Mouse (Mus musculus) thymus, adult 2 months (tissue): ENCODE results near the gene Ttc17. TPM values are rescaled to one million over a fixed set of nuclear protein-coding genes. Genes with fewer than 3 reads are reported as not detected.

Experiments used
- DNase-seq: peaks from one replicate; pipeline ENCODE4 v3.0.0; 2021
- H3K27ac ChIP-seq: fragments of 200-500 bp; 2 replicates; pipeline ENCODE4 v1.5.1; 2012; ENCODE audit warnings: low read length, control low read depth; ENCODE audit not compliant: control insufficient read depth, insufficient read depth
- H3K27me3 ChIP-seq: fragments of 200-500 bp; 2 replicates; pipeline ENCODE4 v1.6.1; 2012; ENCODE audit warnings: mild to moderate bottlenecking, low read length, moderate library complexity, mixed read lengths; ENCODE audit not compliant: control insufficient read depth, insufficient read depth
- H3K36me3 ChIP-seq: fragments of 200-500 bp; 2 replicates; pipeline ENCODE4 v1.6.1; 2012; ENCODE audit warnings: mild to moderate bottlenecking, low read length, moderate library complexity; ENCODE audit not compliant: control insufficient read depth, insufficient read depth
- H3K4me1 ChIP-seq: fragments of 200-500 bp; replicated peaks from 2 replicates; pipeline ENCODE4 v1.6.1; 2012; ENCODE audit warnings: low read length; ENCODE audit not compliant: control insufficient read depth, insufficient read depth
- H3K4me3 ChIP-seq: fragments of 200-500 bp; 2 replicates; pipeline ENCODE4 v1.5.1; 2012; ENCODE audit warnings: mild to moderate bottlenecking, low read length, control low read depth, moderate library complexity; ENCODE audit not compliant: control insufficient read depth, insufficient read depth
- CTCF ChIP-seq: fragments of 200-500 bp; IDR thresholded peaks from 2 replicates; pipeline ENCODE4 v1.5.1; 2012; ENCODE audit warnings: mild to moderate bottlenecking, control low read depth, low read length, moderate library complexity, borderline replicate concordance; ENCODE audit not compliant: control insufficient read depth, poor library complexity, insufficient read depth; ENCODE audit errors: extremely low read depth
- POLR2A ChIP-seq: fragments of 200-500 bp; IDR thresholded peaks from 2 replicates; pipeline ENCODE4 v1.6.1; 2012; ENCODE audit warnings: mild to moderate bottlenecking, low read length, control low read depth, moderate library complexity; ENCODE audit not compliant: control insufficient read depth, poor library complexity, insufficient read depth; ENCODE audit errors: extremely low read depth
- WGBS: fragments of 180-500 bp; shearing (Covaris S2); methylation state at CpG from one replicate; pipeline ENCODE4 v1.1.7; 2018; 5-methylcytosine and 5-hydroxymethylcytosine counted together
- polyA plus RNA-seq: library from polyadenylated mRNA; depleted of rRNA; stranded (reverse); fragments of >200 nt; gene quantifications from 2 replicates; pipeline ENCODE4 v1.2.3, GENCODE M21; 2012

Ttc17 gene
- polyA plus RNA-seq, 1 experiment, result 23.4 TPM

DNA sequence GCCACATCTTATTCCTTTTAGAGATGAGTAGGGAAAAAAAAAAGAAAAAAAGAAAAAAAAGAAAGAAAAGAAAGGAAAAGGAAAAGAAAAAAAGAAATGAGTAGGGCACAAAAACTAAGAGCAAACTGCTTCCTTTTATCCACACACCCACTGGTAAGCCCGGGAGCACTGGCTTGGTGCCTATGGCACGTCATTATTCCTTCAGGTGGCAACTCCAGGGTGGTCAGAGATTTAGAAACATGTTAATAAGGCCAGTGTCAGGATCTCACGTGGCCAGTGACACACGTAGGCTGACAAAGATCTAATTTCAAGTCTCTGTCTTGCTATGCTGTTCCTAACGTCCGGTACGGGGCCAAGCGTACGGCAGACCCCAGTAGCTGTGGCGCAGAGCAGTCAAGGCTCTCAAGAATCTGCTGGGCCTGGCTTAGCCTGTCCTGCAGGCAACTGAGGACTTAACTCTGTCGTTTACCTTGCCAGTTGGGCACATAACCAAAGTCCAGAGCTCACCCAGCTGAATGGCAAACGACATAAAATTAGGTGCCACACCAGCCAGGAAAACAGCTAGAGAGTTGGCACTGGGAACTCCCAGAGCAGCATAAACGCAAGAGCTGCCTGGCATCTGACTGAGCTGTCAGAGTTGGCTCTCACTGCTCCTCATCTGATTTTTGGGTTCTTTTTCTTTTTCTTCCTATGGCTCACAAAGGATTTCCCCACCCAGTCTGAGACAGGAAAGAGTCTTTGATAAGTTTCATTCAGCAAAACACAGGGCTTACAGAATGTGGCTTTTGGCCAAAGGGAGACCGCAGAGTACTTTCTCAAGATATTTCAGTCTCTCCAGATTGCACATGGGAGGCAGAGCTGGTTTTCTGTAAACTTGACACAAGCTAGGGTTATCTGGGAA lies 72.4 kb downstream of the Ttc17 start:
- H3K27ac ChIP-seq, result no peak overlapping the region
- H3K4me1 ChIP-seq, result no peaks in the 10 kb centered on the region
- no peak for DNase-seq
- no peak for TF ChIP-seq POLR2A
- TF ChIP-seq CTCF, result no peak
- H3K4me3 ChIP-seq, result no peak overlapping the region
- peaks cover 33% of the 10 kb centered on the region for H3K36me3 ChIP-seq
- no peaks in the 10 kb centered on the region for H3K27me3 ChIP-seq
- WGBS, result 98% methylated on average over 14 of the region's 14 CpGs

GRCm38 (mm10) chr2:94333086-94333485 lies 73.4 kb downstream of the Ttc17 start:
- WGBS, result over 99% methylated on average over 2 of the region's 2 CpGs
- Histone ChIP-seq H3K4me3 (no peak overlapping the region), H3K27ac (no peak overlapping the region), H3K27me3 (no peaks in the 10 kb centered on the region), H3K4me1 (no peaks in the 10 kb centered on the region), H3K36me3 (peaks cover 35% of the 10 kb centered on the region)
- no peak for DNase-seq
- TF ChIP-seq CTCF (no peak), POLR2A (no peak)

GRCm38 (mm10) chr2:94329336-94329735 lies 77.2 kb downstream of the Ttc17 start:
- H3K4me3 ChIP-seq, result no peak overlapping the region
- DNase-seq, result no peak
- peaks cover 36% of the 10 kb centered on the region for H3K36me3 ChIP-seq
- WGBS, result 97% methylated on average over 13 of the region's 13 CpGs
- no peak overlapping the region for H3K27ac ChIP-seq
- H3K4me1 ChIP-seq, result no peaks in the 10 kb centered on the region
- H3K27me3 ChIP-seq, result no peaks in the 10 kb centered on the region
- TF ChIP-seq POLR2A, result no peak

DNA sequence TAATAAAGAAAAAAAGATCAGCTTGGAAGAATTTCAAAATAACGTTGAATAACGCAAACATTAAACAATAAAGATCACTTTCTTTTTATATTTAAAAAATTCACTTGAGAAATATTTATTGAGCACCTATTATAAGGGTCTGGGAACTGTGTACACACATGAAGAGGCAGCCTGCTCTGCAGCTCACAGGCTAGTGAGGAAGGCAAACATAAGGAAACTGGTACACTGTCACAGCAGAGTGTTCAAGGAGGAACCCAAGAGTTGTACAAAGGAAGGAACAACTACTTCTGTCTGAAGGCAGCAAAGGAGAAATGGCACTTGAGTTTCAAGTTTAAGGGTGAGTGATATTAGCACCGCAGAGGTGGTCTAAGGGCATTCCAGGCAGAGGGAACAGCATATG lies 78.7 kb downstream of the Ttc17 start:
- Histone ChIP-seq H3K36me3 (peaks cover 46% of the 10 kb centered on the region), H3K27ac (no peak overlapping the region), H3K4me3 (no peak overlapping the region), H3K4me1 (no peaks in the 10 kb centered on the region), H3K27me3 (no peaks in the 10 kb centered on the region)
- TF ChIP-seq POLR2A, result no peak
- no peak for TF ChIP-seq CTCF
- WGBS, result over 99% methylated on average over 3 of the region's 3 CpGs
- DNase-seq, result no peak

- 95% methylated on average over 2 of the region's 2 CpGs for WGBS
These were observed 86.7 kb downstream of the Ttc17 start for GRCm38 (mm10) chr2:94319780-94320179.

DNA sequence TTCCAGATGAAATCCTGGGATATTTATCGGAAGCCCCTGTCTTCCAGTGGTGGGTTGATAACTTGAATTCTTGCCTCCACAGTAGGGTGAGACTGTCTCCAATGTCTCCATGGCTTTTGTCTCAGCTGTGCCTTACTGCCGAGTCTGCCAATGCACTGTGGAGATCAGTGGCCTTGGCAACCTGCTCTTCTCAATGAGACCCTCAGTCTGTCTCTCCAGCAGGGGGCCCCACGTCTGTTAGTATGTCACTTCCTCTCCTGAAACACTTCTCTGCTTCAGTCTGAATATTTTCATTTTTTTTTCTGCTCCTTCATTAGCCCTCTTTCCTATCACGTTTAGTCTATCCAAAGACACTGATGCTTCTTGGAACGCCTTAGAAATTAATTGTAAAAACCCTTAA lies 90.0 kb downstream of the Ttc17 start:
- DNase-seq, result no peak
- 87% methylated on average over 5 of the region's 5 CpGs for WGBS
- no peaks in the 10 kb centered on the region for H3K4me1 ChIP-seq
- no peak overlapping the region for H3K4me3 ChIP-seq
- H3K36me3 ChIP-seq, result peaks cover 8% of the 10 kb centered on the region; the same call in 1 of the 2 replicates
- TF ChIP-seq POLR2A (no peak), CTCF (no peak)
- no peak overlapping the region for H3K27ac ChIP-seq
- H3K27me3 ChIP-seq, result no peaks in the 10 kb centered on the region

More at GRCm38 (mm10) chr2:94319780-94320179, 86.7 kb downstream of the Ttc17 start:
- no peaks in the 10 kb centered on the region for H3K27me3 ChIP-seq
- peaks cover 31% of the 10 kb centered on the region for H3K36me3 ChIP-seq
- H3K4me3 ChIP-seq, result no peak overlapping the region
- DNase-seq, result no peak
- H3K4me1 ChIP-seq, result no peaks in the 10 kb centered on the region
- TF ChIP-seq POLR2A, result no peak
- TF ChIP-seq CTCF, result no peak
- H3K27ac ChIP-seq, result no peak overlapping the region
